Mouse (Mus musculus) right cerebral cortex, adult 18-20 months (tissue): ENCODE results near the gene Tmem263.

Experiments used
- DNase-seq: peaks from one replicate; pipeline ENCODE4 v3.0.0; 2022; ENCODE audit warnings: mixed read lengths

The Tmem263 gene

GRCm38 (mm10) chr10:85102247-85103084 lies at the start of gene Tmem263, which contains the start of gene Fhl4:
Gene Tmem263 (plus strand): TSS chr10:85102627.
Gene Fhl4 (minus strand): TSS chr10:85102495.
- peak; percentile 71 for DNase-seq

- DNase-seq = no peak
Measured at GRCm38 (mm10) chr10:85054876-85055275, 47.6 kb upstream of the Tmem263 start.

GRCm38 (mm10) chr10:85071605-85072152 lies 30.7 kb upstream of the Tmem263 start:
- DNase-seq = no peak

- no peak for DNase-seq
Measured at GRCm38 (mm10) chr10:85101841-85102240, 586 bp upstream of the Tmem263 start.

GRCm38 (mm10) chr10:85103085-85103885 lies 858 bp downstream of the Tmem263 start:
- peak; percentile 38 for DNase-seq

GRCm38 (mm10) chr10:85114409-85114808 lies 12.0 kb downstream of the Tmem263 start:
- no peak for DNase-seq

GRCm38 (mm10) chr10:85125184-85125583 lies 22.8 kb downstream of the Tmem263 start:
- DNase-seq = no peak

- peak; percentile 98 for DNase-seq
Measured at GRCm38 (mm10) chr10:85127395-85128287, 25.2 kb downstream of the Tmem263 start, which contains the start of gene Mterf2. Gene Mterf2 (minus strand): TSS chr10:85128027.

- no peak for DNase-seq
Measured at GRCm38 (mm10) chr10:85128453-85128852, 26.0 kb downstream of the Tmem263 start.

GRCm38 (mm10) chr10:85136573-85136972 lies 34.1 kb downstream of the Tmem263 start:
- DNase-seq = no peak

GRCm38 (mm10) chr10:85141465-85141864 lies 39.0 kb downstream of the Tmem263 start:
- DNase-seq = no peak

GRCm38 (mm10) chr10:85146282-85146681 lies 43.9 kb downstream of the Tmem263 start:
- no peak for DNase-seq

GRCm38 (mm10) chr10:85149226-85149625 lies 46.8 kb downstream of the Tmem263 start:
- DNase-seq = no peak

- peak; percentile 68 for DNase-seq
Measured at GRCm38 (mm10) chr10:85154195-85154594, 51.8 kb downstream of the Tmem263 start.

GRCm38 (mm10) chr10:85157451-85157850 lies 55.0 kb downstream of the Tmem263 start:
- DNase-seq = no peak

GRCm38 (mm10) chr10:85159989-85160619 lies 57.7 kb downstream of the Tmem263 start:
- no peak for DNase-seq

GRCm38 (mm10) chr10:85161745-85162351 lies 59.4 kb downstream of the Tmem263 start:
- peak; percentile 58 for DNase-seq

- no peak for DNase-seq
Measured at GRCm38 (mm10) chr10:85164791-85165190, 62.4 kb downstream of the Tmem263 start.

- no peak for DNase-seq
Measured at GRCm38 (mm10) chr10:85165306-85165705, 62.9 kb downstream of the Tmem263 start.
